Mouse (Mus musculus): ENCODE data around the gene Hnrnpa3. TPM values are rescaled to one million over a fixed set of nuclear protein-coding genes. Genes with fewer than 3 reads are reported as not detected.

The Hnrnpa3 gene
- polyA plus RNA-seq, 1 experiment, result 36.0 TPM

DNA sequence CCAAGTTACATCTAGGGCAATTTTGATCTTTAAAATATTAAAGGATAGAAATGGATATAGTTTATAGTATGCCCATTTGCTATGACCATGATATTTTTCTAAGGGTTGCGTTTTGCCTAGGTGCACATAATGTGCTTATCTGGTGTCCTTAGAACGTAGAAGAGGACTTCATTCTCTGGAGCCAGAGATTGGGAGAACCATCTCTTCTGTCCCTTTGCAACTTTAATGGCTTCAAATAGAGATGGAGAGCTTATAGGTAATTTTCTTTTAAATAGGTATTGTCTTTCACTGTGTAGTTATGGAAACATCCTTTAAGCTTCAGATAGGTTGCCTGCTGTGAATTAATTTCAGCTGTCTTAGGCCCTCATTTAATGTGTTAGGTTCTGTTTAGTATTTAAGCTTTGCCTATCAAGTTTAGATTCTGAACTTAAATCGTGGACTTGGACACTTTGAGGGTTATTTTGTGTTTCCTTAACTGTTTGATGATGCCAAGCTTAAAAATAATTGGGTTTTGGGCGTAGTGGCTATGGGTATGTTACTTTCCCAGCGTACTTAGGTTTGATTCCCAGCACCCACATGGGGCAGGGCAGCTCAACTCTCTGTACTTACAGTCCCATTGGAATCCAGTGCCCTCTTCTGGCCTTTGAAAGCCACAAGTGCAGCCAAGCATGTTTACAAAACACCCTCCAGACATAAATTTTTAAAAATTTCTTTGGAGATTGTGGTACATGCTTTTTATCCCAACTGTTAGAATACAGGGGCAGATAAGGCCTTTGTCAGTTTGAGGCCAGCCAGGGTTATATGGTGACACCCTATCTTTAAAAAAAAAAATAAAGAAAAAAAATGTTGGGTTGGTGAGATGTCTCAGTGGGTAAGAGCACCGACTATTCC, 11.6 kb downstream of the Hnrnpa3 start:
- 77% methylated on average over 6 of the region's 6 CpGs for whole genome bisulfite sequencing
- Histone ChIP-seq H3K4me1 (ENCODE audit: control insufficient read depth, insufficient read depth, low read length) (no peaks in the 10 kb centered on the region), H3K4me3 (replicated peaks; ENCODE audit: extremely low read depth, low read depth, low read length) (no peak overlapping the region)
- TF ChIP-seq POLR2A (IDR thresholded peaks at IDR 0.05; ENCODE audit: borderline replicate concordance, extremely low read depth, low read depth, low read length) (no peak), CTCF (IDR thresholded peaks at IDR 0.05; ENCODE audit: insufficient read depth, low read length) (no peak)
- DNase-seq, result no peak

DNA sequence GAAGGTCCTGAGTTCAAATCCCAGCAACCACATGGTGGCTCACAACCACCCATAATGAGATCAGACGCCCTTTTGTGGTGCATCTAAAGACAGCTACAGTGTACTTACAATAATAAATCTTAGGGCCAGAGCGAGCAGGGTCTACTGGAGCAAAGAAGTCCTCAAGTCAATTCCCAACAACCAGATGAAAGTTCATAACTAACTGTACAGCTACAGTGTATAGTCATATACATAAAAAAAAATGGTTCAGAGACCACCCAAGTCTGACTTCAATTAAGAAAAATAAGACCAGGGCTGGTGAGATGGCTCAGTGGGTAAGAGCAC, 12.2 kb downstream of the Hnrnpa3 start:
- TF ChIP-seq POLR2A (IDR thresholded peaks at IDR 0.05; ENCODE audit: borderline replicate concordance, extremely low read depth, low read depth, low read length) (no peak), CTCF (IDR thresholded peaks at IDR 0.05; ENCODE audit: insufficient read depth, low read length) (no peak)
- 82% methylated on average over 2 of the region's 2 CpGs for WGBS
- H3K4me1 ChIP-seq (ENCODE audit: control insufficient read depth, insufficient read depth, low read length), result no peaks in the 10 kb centered on the region
- H3K4me3 ChIP-seq (replicated peaks; ENCODE audit: extremely low read depth, low read depth, low read length), result no peak overlapping the region
- no peak for DNase-seq

DNA sequence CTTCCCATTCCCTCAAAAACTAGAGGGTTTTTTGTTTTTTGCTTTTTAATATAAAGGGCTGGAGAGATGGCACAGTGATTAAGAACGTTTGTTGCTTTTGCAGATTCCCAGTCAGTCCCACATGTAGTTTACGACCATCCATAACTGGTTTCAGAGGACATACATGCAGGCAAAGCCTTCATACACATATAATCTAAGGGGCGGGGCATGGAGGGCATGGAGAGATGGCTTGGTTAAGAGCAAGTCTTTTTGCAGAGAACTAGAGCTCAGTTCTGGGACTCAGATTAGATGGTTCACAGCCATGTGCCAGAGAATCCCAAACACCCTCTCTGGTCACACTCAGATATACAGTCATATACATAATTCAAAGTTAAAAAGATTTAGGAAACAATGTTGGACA, 13.5 kb downstream of the Hnrnpa3 start:
- Histone ChIP-seq H3K4me3 (replicated peaks; ENCODE audit: extremely low read depth, low read depth, low read length) (no peak overlapping the region), H3K4me1 (ENCODE audit: control insufficient read depth, insufficient read depth, low read length) (no peaks in the 10 kb centered on the region)
- 62% methylated on average over 3 of the region's 3 CpGs for WGBS
- TF ChIP-seq CTCF (IDR thresholded peaks at IDR 0.05; ENCODE audit: insufficient read depth, low read length) (no peak), POLR2A (IDR thresholded peaks at IDR 0.05; ENCODE audit: borderline replicate concordance, extremely low read depth, low read depth, low read length) (no peak)
- DNase-seq, result no peak

DNA sequence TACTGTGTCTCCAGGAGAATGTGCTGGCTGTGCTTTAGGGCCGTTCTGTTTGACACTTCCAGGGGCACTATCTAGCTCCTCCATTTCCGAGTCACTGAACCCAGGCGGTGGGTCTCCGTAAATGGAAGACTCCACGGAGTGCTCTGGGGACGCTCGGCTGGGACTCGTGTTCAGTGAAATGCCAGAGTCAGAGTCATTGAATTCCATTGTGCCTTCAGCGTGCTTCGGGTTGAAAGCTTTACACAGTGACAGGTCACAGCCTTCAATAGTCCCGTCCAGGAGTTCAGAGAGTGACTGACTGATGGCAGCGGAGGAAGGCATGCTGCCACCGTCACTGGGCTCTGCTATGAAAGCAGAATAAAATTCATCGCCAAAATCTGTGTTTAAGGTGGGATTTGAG, 17.5 kb downstream of the Hnrnpa3 start:
- Histone ChIP-seq H3K4me3 (replicated peaks; ENCODE audit: extremely low read depth, low read depth, low read length) (no peak overlapping the region), H3K4me1 (ENCODE audit: control insufficient read depth, insufficient read depth, low read length) (peaks cover 7% of the 10 kb centered on the region)
- 87% methylated on average over 14 of the region's 14 CpGs for WGBS
- TF ChIP-seq POLR2A (IDR thresholded peaks at IDR 0.05; ENCODE audit: borderline replicate concordance, extremely low read depth, low read depth, low read length), result no peak
- TF ChIP-seq CTCF (IDR thresholded peaks at IDR 0.05; ENCODE audit: insufficient read depth, low read length), result no peak
- DNase-seq, result no peak

DNA sequence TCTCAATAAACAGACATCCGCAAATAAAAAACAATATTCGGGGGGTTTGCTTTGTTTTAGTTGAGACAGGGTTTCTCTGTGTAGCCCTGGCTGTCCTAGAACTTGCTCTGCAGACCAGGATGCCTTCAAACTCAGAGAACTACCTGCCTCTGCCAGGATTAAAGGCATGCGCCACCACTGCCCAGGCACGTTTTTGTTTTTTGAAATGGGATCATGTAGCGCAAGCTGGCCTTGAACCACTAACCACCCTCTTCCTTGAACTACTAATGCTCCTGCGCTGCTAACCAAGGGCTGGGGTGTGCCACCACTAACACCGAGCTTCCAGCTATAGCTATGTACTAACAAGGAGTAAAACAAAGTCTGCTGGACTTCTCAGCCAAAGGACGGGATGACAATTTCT, 20.9 kb downstream of the Hnrnpa3 start:
- H3K4me3 ChIP-seq (replicated peaks; ENCODE audit: extremely low read depth, low read depth, low read length), result no peak overlapping the region

DNA sequence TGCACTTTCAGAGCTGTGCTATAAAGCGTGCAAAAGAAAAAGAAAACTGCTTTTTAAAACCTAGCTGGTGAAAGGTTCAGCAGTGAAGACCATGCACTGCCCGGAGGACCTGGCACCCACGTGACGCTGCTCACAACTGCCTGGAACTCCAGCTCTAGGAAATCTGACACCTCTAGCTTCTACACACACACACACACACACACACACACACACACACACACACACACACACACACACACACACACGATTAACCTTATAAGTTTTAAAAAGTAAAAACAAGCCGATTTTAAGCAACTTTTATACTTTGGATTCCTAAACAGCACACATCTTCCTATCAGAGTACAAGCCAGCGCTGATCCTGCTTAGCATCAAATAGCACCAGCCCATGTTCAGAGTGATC, 22.4 kb downstream of the Hnrnpa3 start:
- peaks cover 28% of the 10 kb centered on the region for H3K4me1 ChIP-seq (ENCODE audit: control insufficient read depth, insufficient read depth, low read length)
- DNase-seq, result no peak
- no peak for TF ChIP-seq POLR2A (IDR thresholded peaks at IDR 0.05; ENCODE audit: borderline replicate concordance, extremely low read depth, low read depth, low read length)
- 44% methylated on average over 7 of the region's 7 CpGs for WGBS
- no peak overlapping the region for H3K4me3 ChIP-seq (replicated peaks; ENCODE audit: extremely low read depth, low read depth, low read length)

More for the DNA sequence above, 20.9 kb downstream of the Hnrnpa3 start:
- H3K4me1 ChIP-seq (ENCODE audit: control insufficient read depth, insufficient read depth, low read length), result peaks cover 19% of the 10 kb centered on the region
- DNase-seq, result no peak
- TF ChIP-seq POLR2A (IDR thresholded peaks at IDR 0.05; ENCODE audit: borderline replicate concordance, extremely low read depth, low read depth, low read length) (no peak), CTCF (IDR thresholded peaks at IDR 0.05; ENCODE audit: insufficient read depth, low read length) (no peak)
- 81% methylated on average over 8 of the region's 8 CpGs for WGBS

DNA sequence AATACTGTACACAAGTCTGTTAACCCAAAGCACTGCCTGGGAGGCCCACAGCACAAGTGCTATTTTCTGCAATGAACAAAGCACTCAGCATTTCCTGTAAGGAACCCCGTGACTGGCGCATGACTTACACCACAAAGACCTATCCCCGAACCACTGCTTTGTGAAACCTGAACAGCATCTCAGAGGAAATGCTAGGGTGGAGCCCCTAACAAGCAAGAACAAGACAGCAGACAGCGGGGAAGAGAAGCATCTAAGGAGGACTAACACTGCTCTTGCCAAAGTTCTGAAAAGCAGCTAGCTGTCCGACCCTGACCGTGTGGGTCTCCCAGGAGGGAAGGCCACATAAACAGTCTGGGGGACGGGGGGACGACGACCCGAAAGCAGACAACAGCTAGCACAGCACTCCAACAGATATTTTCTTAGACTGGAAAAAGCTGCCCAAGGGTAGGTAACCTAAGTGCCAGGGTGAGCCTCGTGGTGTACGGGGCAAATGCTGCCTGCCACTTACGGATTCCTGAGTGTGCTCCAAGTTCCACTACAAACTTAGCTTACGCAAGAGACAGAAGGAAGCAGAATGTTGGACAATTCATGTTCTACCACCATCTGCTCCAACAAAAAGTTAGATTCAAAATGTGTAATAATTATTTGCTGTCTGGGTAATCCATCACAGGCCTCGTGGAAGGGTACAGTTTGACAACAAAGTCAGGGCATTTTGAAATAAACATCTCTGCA, 24.1 kb downstream of the Hnrnpa3 start:
- 4% methylated on average over 15 of the region's 15 CpGs for WGBS
- peak; percentile 62 for DNase-seq
- Histone ChIP-seq H3K4me3 (replicated peaks; ENCODE audit: extremely low read depth, low read depth, low read length) (peak overlapping the region; percentile 40), H3K4me1 (ENCODE audit: control insufficient read depth, insufficient read depth, low read length) (peaks cover 31% of the 10 kb centered on the region)
- TF ChIP-seq POLR2A (IDR thresholded peaks at IDR 0.05; ENCODE audit: borderline replicate concordance, extremely low read depth, low read depth, low read length) (no peak), CTCF (IDR thresholded peaks at IDR 0.05; ENCODE audit: insufficient read depth, low read length) (no peak)

DNA sequence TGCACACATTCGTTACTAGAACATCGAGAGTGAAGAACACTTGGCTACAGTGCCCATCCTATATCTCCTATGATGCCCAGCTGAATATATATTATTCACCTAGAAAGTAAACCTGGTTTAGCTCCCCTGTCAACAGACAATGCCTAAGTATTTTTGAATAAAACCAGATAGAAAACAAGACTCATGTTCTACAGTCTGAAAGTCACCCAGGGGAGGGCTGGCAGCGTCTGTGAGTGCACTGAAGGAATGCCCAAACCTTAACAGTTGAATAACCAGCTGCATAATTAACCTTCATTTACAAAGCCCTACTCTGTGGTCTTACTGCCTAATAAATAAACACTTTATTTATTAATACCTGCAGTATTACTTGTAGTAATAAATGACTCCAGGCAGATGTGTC, 25.5 kb downstream of the Hnrnpa3 start:
- TF ChIP-seq CTCF (IDR thresholded peaks at IDR 0.05; ENCODE audit: insufficient read depth, low read length) (no peak), POLR2A (IDR thresholded peaks at IDR 0.05; ENCODE audit: borderline replicate concordance, extremely low read depth, low read depth, low read length) (no peak)
- Histone ChIP-seq H3K4me3 (replicated peaks; ENCODE audit: extremely low read depth, low read depth, low read length) (no peak overlapping the region), H3K4me1 (ENCODE audit: control insufficient read depth, insufficient read depth, low read length) (peaks cover 38% of the 10 kb centered on the region)
- WGBS, result 61% methylated on average over 3 of the region's 3 CpGs
- DNase-seq, result no peak

DNA sequence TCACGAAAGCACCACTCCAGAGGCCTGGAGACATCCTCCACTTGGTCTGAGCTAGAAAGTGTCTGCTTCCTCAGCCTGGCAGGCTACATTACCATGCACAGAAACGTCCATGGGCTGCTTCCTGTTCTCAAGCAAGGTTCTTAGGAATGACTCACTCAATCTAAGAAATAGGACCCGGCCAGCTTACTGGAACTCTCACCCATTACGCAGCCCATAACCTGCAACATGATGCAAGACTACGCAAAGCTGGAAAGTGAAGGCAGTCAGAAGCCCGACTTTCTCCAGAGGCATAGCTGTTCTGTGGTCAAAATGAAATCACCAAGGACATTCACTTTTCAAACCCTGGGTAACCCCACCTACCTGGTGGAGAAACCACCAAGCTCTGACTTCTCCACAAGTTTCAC, 26.4 kb downstream of the Hnrnpa3 start:
- TF ChIP-seq POLR2A (IDR thresholded peaks at IDR 0.05; ENCODE audit: borderline replicate concordance, extremely low read depth, low read depth, low read length), result no peak
- no peak for TF ChIP-seq CTCF (IDR thresholded peaks at IDR 0.05; ENCODE audit: insufficient read depth, low read length)
- WGBS, result 21% methylated on average over 6 of the region's 6 CpGs
- Histone ChIP-seq H3K4me3 (replicated peaks; ENCODE audit: extremely low read depth, low read depth, low read length) (no peak overlapping the region), H3K4me1 (ENCODE audit: control insufficient read depth, insufficient read depth, low read length) (peaks cover 40% of the 10 kb centered on the region)
- no peak for DNase-seq

Measured in lung, adult 2 months (tissue).